Mouse (Mus musculus) stomach, embryonic 15.5 days (tissue): ENCODE measurements around the gene Lrrc25. TPM values are rescaled to one million over a fixed set of nuclear protein-coding genes. Genes with fewer than 3 reads are reported as not detected.

Source experiments
- polyA plus RNA-seq: library from polyadenylated mRNA; unstranded; fragments of >200 nt; fragmentation: Nextera tagmentation; extraction: Ambion mirVana; gene quantifications from 2 replicates; pipeline ENCODE4 v1.2.1, GENCODE M21; 2015

Lrrc25 gene
- polyA plus RNA-seq, 1 experiment from 2014 or later = 3.9 TPM

Other genes with a start within 250 kb of the Lrrc25 start
- gene Comp, start 242.6 kb upstream of the Lrrc25 start, polyA plus RNA-seq = 0.22 and 0.28 TPM in 2 replicates
- gene Crtc1, start 176.6 kb upstream of the Lrrc25 start, polyA plus RNA-seq = 15.4 and 18.8 TPM in 2 replicates
- 20.5 and 20.7 TPM in 2 replicates for gene Klhl26, start 139.2 kb upstream of the Lrrc25 start, polyA plus RNA-seq
- 3.0 and 3.5 TPM in 2 replicates for gene Tmem59l, start 128.8 kb upstream of the Lrrc25 start, polyA plus RNA-seq
- gene Crlf1, start 123.0 kb upstream of the Lrrc25 start, polyA plus RNA-seq = 2.9 and 4.1 TPM in 2 replicates
- 125 and 130 TPM in 2 replicates for gene Rex1bd, start 109.4 kb upstream of the Lrrc25 start, polyA plus RNA-seq
- 843 and 950 TPM in 2 replicates for gene Uba52, start 105.4 kb upstream of the Lrrc25 start, polyA plus RNA-seq
- gene Fkbp8, start 88.4 kb upstream of the Lrrc25 start, polyA plus RNA-seq = 292 and 304 TPM in 2 replicates
- gene Kxd1, start 88.2 kb upstream of the Lrrc25 start, polyA plus RNA-seq = 58.5 and 60.1 TPM in 2 replicates
- 16.1 and 17.7 TPM in 2 replicates for gene Ell, start 76.7 kb upstream of the Lrrc25 start, polyA plus RNA-seq
- gene Isyna1, start 21.8 kb upstream of the Lrrc25 start, polyA plus RNA-seq = 127 and 133 TPM in 2 replicates
- gene Ssbp4, start 7.3 kb upstream of the Lrrc25 start, polyA plus RNA-seq = 104 and 117 TPM in 2 replicates
- 0.95 and 1.4 TPM in 2 replicates for gene Gdf15, start 16.3 kb downstream of the Lrrc25 start, polyA plus RNA-seq
- 49.9 and 57.9 TPM in 2 replicates for gene Pgpep1, start 44.2 kb downstream of the Lrrc25 start, polyA plus RNA-seq
- 271 and 297 TPM in 2 replicates for gene Lsm4, start 57.1 kb downstream of the Lrrc25 start, polyA plus RNA-seq
- gene Jund, start 82.8 kb downstream of the Lrrc25 start, polyA plus RNA-seq = 84.4 and 84.6 TPM in 2 replicates
- 0.04 TPM in 1 of 2 replicates, not detected in the other for gene Iqcn, start 87.3 kb downstream of the Lrrc25 start, polyA plus RNA-seq
- 1.1 and 1.9 TPM in 2 replicates for gene Gm3336, start 102.4 kb downstream of the Lrrc25 start, polyA plus RNA-seq
- 0.45 and 0.50 TPM in 2 replicates for gene Pde4c, start 107.6 kb downstream of the Lrrc25 start, polyA plus RNA-seq
- gene Rab3a, start 138.5 kb downstream of the Lrrc25 start, polyA plus RNA-seq = 20.9 and 24.0 TPM in 2 replicates
- gene Mpv17l2, start 144.8 kb downstream of the Lrrc25 start, polyA plus RNA-seq = 44.4 and 51.3 TPM in 2 replicates
- 58.1 and 58.4 TPM in 2 replicates for gene Pik3r2, start 160.6 kb downstream of the Lrrc25 start, polyA plus RNA-seq
- 13.3 and 16.5 TPM in 2 replicates for gene Mast3, start 188.9 kb downstream of the Lrrc25 start, polyA plus RNA-seq
- gene Il12rb1, start 192.3 kb downstream of the Lrrc25 start, polyA plus RNA-seq = 0.26 and 0.43 TPM in 2 replicates
- 6.5 and 7.0 TPM in 2 replicates for gene Arrdc2, start 223.6 kb downstream of the Lrrc25 start, polyA plus RNA-seq
- gene Kcnn1, start 247.1 kb downstream of the Lrrc25 start, polyA plus RNA-seq = 1.5 and 2.1 TPM in 2 replicates